Comparison of ENCODE assay signal across 8 mouse cellular contexts in the genomic region with DNA sequence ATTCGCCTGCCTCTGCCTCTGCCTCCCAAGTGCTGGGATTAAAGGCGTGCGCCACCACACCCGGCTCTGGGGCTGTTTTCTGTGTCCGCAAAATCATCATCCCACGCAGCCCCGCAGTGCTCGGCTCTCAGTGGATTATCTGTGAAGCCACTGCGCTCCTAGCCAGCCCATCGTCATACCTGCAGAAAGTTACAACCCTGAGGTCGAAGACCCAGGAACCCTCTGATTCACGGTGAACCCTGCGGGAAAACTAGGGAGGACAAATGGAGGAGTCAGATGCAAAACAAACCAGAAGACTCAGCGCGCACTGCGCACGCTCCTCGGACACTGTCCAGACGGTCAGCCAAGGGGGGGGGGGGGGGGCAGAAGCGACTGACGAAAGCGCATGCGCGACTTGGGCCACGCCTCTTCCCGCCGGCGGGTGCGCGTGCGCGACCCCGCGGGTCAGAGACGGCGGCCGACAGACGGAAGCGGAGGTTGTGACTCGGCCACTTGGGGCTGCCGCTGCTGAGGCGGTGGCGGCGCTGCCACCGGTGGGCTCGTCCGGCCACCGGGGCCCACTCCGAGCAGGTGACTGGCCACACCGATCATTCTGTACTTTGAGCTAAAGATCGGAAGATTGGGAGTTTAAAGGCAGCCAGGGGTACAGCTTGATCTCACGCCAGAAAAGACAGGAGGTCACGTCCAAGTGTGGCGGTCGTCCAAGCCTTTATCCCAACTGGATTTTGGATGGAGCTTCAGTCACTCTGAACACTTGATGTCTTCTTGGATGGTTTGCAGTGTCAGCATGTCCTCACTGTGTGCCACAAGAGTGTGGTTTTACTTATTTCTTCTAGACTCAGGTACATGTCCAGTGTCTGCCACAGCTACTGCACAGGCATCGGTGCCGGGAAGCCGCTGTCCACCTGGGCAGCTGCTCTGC. TPM values are rescaled to one million over a fixed set of nuclear protein-coding genes. Genes with fewer than 3 reads are reported as not detected.
DNase-seq lines count a peak whose midpoint lies in the region; ATAC-seq and TF ChIP-seq lines count a peak whose summit lies in the region.

A gene (minus strand): TSS at position 347 of the 922 bp plus-strand sequence.

- DNase-seq in Patski (ENCODE audit: low read depth, low spot score): peak; percentile 64
- peak; percentile 91 to 94 for DNase-seq in cerebellum, postnatal 10 days
- peak; percentile 44 to 70 for DNase-seq in frontal cortex, postnatal 10 days (ENCODE audit: low spot score in 2 of 2)
- peak; percentile 96 for DNase-seq in hindbrain, embryonic 11.5 days (ENCODE audit: low spot score)
- peak; percentile 72 for DNase-seq in layer of hippocampus, adult 9-11 months
- DNase-seq in lung, postnatal 0 days (ENCODE audit: low spot score): peak; percentile 92
- DNase-seq in ovary, postnatal 14 days (ENCODE audit: low spot score): peak; percentile 73
- peak; percentile 40 to 75 for DNase-seq in thymus, postnatal 10 days (ENCODE audit: low spot score in 2 of 2)

- 0 out of 2 replicates have a peak, but pooled peaks cover 2% of the 10 kb centered on the region for H3K4me1 ChIP-seq in hindbrain, embryonic 11.5 days (replicated peaks; ENCODE audit: control insufficient read depth, insufficient read depth, low read length)
- peaks cover 6% of the 10 kb centered on the region; the same call in 1 of the 2 replicates for H3K4me1 ChIP-seq in lung, postnatal 0 days (ENCODE audit: insufficient read depth, low read depth, low read length)

- peak; percentile 47 for ATAC-seq in Patski
- peak; percentile 92 for ATAC-seq in hindbrain, embryonic 11.5 days (ENCODE audit: low FRiP score)
- peak; percentile 92 for ATAC-seq in lung, postnatal 0 days

- H3K27me3 ChIP-seq in Patski: no peaks in the 10 kb centered on the region
- H3K27me3 ChIP-seq in hindbrain, embryonic 11.5 days (ENCODE audit: control insufficient read depth, insufficient read depth, low read length): no peaks in the 10 kb centered on the region
- no peaks in the 10 kb centered on the region for H3K27me3 ChIP-seq in lung, postnatal 0 days (replicated peaks; ENCODE audit: insufficient read depth, low read length)

- no peak for TF ChIP-seq EP300 in lung, postnatal 0 days (IDR thresholded peaks at IDR 0.05)

- H3K9ac ChIP-seq in hindbrain, embryonic 11.5 days (ENCODE audit: low read depth, low read length): peak within 1 kb of the TSS; percentile 84
- peak within 1 kb of the TSS; percentile 79 for H3K9ac ChIP-seq in lung, postnatal 0 days (replicated peaks; ENCODE audit: low read depth)

- H3K9me3 ChIP-seq in hindbrain, embryonic 11.5 days (ENCODE audit: control insufficient read depth, low read length): no peaks in the 10 kb centered on the region
- no peaks in the 10 kb centered on the region for H3K9me3 ChIP-seq in lung, postnatal 0 days (ENCODE audit: low read length)

- CTCF ChIA-PET in Patski (lab: Charles Lee): interaction anchor here (0.9 to 2.3 kb wide), 3 partner anchors 9 to 17 kb away, joined by 3 to 6 read pairs (median 5); no protein-coding TSS in a partner anchor

- peak within 1 kb of the TSS; percentile 65 for H3K4me3 ChIP-seq in hindbrain, embryonic 11.5 days (ENCODE audit: low read depth, low read length)
- H3K4me3 ChIP-seq in lung, postnatal 0 days (ENCODE audit: low read depth, low read length): peak within 1 kb of the TSS; percentile 66

- H3K36me3 ChIP-seq in hindbrain, embryonic 11.5 days (ENCODE audit: control insufficient read depth, insufficient read depth, low read length): no peaks in the 10 kb centered on the region
- no peaks in the 10 kb centered on the region for H3K36me3 ChIP-seq in lung, postnatal 0 days (ENCODE audit: insufficient read depth, low read length)

- H3K27ac ChIP-seq in hindbrain, embryonic 11.5 days (ENCODE audit: low read depth, low read length): peak within 1 kb of the TSS; percentile 79
- H3K27ac ChIP-seq in lung, postnatal 0 days (ENCODE audit: low read length): peak within 1 kb of the TSS; percentile 83

- POLR2A ChIA-PET in Patski (lab: Charles Lee): interaction anchor here (0.6 to 1.5 kb wide), 3 partner anchors 13 to 72 kb away, joined by 3 to 4 read pairs (median 3); no protein-coding TSS in a partner anchor

- peak within 1 kb of the TSS; percentile 80 for H3K4me2 ChIP-seq in hindbrain, embryonic 11.5 days (replicated peaks; ENCODE audit: low read depth, low read length)
- H3K4me2 ChIP-seq in lung, postnatal 0 days (replicated peaks; ENCODE audit: low read depth, low read length): peak within 1 kb of the TSS; percentile 70

- in situ Hi-C loops in Patski (cut with MboI; ENCODE audit: low pct_unique_long_range_greater_than_20kb): no loop called here

- TF ChIP-seq CTCF in Patski (IDR thresholded peaks at IDR 0.05): no peak
- TF ChIP-seq CTCF in lung, postnatal 0 days (IDR thresholded peaks at IDR 0.05): peak; percentile 42

- 2% methylated on average over 52 of the region's 58 CpGs for WGBS in hindbrain, embryonic 11.5 days
- WGBS in lung, postnatal 0 days: under 1% methylated on average over 30 of the region's 58 CpGs

RNA-seq across cellular contexts. Expression of the gene that starts here (rescaled TPM):
- 29.8 TPM for polyA plus RNA-seq in Patski (2021)
- polyA plus RNA-seq in hindbrain, embryonic 11.5 days (2014; fragmentation: Nextera tagmentation; extraction: Ambion mirVana): 1.8 and 2.8 TPM in 2 replicates
- polyA plus RNA-seq in lung, postnatal 0 days (2015; fragmentation: Nextera tagmentation; extraction: Ambion mirVana): 5.8 and 6.4 TPM in 2 replicates

Comparison
In these comparisons a context has a peak if more than half of its experiments do, and no peak if none do; other contexts are left out.
1. Peak in every context shown above with its lines: DNase-seq, ATAC-seq, H3K4me3 ChIP-seq and H3K27ac ChIP-seq.